Mouse (Mus musculus) liver, embryonic 14.5 days (tissue): ENCODE measurements at regions not wholly inside any gene's neighbourhood (a gene's known extent, or its start where the extent isn't known, plus 50 kb on each side); places are given as distances from the start of the nearest gene placed in this dataset.

Experiments used
- ATAC-seq: fragments of 200-750 bp; cut with Nextera tagmentation; 2 replicates; pipeline ENCODE4 v1.8.0; 2017; ENCODE audit warnings: moderate number of reproducible peaks, mild to moderate bottlenecking, moderate library complexity; ENCODE audit not compliant: insufficient read depth
- DNase-seq, 3 experiments: peaks; one replicate each; pipeline ENCODE4 v3.0.0-alpha.2; 2012 to 2013; ENCODE audit warnings: low read depth in 3 of 3, low spot score in 3 of 3
- H3K27ac ChIP-seq: fragments of 300-500 bp; sonication (generic); 2 replicates; pipeline ENCODE4 v1.5.1; 2014; ENCODE audit warnings: moderate library complexity, mild to moderate bottlenecking, control low read depth, inconsistent platforms
- H3K27me3 ChIP-seq: fragments of 300-500 bp; sonication (generic); 2 replicates; pipeline ENCODE4 v1.6.1; 2014; ENCODE audit warnings: mild to moderate bottlenecking, low read length, moderate library complexity; ENCODE audit not compliant: control insufficient read depth, insufficient read depth
- H3K36me3 ChIP-seq: fragments of 300-500 bp; sonication (generic); replicated peaks from 2 replicates; pipeline ENCODE4 v1.6.1; 2014; ENCODE audit warnings: low read depth; ENCODE audit not compliant: control insufficient read depth, insufficient read depth
- H3K4me1 ChIP-seq, 2 experiments: fragments of 200-500 bp in 1 of 2; fragments of 300-500 bp in 1 of 2; sonication (generic) in 1 of 2; replicated peaks; 2 replicates each; pipeline ENCODE4 v1.6.1; 2012 to 2014; ENCODE audit warnings: antibody characterized with exemption in 1 of 2, inconsistent platforms in 1 of 2, low read length in 1 of 2; ENCODE audit not compliant: control insufficient read depth in 2 of 2, insufficient read depth in 2 of 2
- H3K4me2 ChIP-seq: fragments of 300-500 bp; sonication (generic); 2 replicates; pipeline ENCODE4 v1.6.1; 2014; ENCODE audit warnings: low read depth, mild to moderate bottlenecking, control low read depth, moderate library complexity
- H3K4me3 ChIP-seq, 2 experiments: fragments of 200-500 bp in 1 of 2; fragments of 300-500 bp in 1 of 2; sonication (generic) in 1 of 2; 2 replicates each; pipeline ENCODE4 v1.5.1; 2012 to 2014; ENCODE audit warnings: low read depth in 2 of 2, low read length in 2 of 2, mild to moderate bottlenecking in 2 of 2, control low read depth in 1 of 2, inconsistent platforms in 1 of 2, moderate library complexity in 1 of 2; ENCODE audit not compliant: insufficient read depth in 1 of 2
- H3K9ac ChIP-seq: fragments of 300-500 bp; sonication (generic); replicated peaks from 2 replicates; pipeline ENCODE4 v1.6.1; 2014; ENCODE audit warnings: mild to moderate bottlenecking, control low read depth, moderate library complexity
- H3K9me3 ChIP-seq: fragments of 300-500 bp; sonication (generic); 2 replicates; pipeline ENCODE4 v1.6.1; 2016; ENCODE audit warnings: low read length, mixed read lengths; ENCODE audit not compliant: control insufficient read depth
- CTCF ChIP-seq: IDR thresholded peaks from 2 replicates; pipeline ENCODE4 v1.5.1; 2016; ENCODE audit warnings: antibody characterized with exemption, low read depth, control low read depth
- EP300 ChIP-seq: IDR thresholded peaks from 2 replicates; pipeline ENCODE4 v1.6.1; 2016; ENCODE audit warnings: antibody characterized with exemption, low read depth
- WGBS: fragments of 180-500 bp; shearing (Covaris S2); extraction: QIAGEN DNeasy Blood & Tissue Kit; methylation state at CpG from one replicate; pipeline ENCODE4 v1.1.7; 2014; ENCODE audit not compliant: insufficient replicate concordance; 5-methylcytosine and 5-hydroxymethylcytosine counted together

DNA sequence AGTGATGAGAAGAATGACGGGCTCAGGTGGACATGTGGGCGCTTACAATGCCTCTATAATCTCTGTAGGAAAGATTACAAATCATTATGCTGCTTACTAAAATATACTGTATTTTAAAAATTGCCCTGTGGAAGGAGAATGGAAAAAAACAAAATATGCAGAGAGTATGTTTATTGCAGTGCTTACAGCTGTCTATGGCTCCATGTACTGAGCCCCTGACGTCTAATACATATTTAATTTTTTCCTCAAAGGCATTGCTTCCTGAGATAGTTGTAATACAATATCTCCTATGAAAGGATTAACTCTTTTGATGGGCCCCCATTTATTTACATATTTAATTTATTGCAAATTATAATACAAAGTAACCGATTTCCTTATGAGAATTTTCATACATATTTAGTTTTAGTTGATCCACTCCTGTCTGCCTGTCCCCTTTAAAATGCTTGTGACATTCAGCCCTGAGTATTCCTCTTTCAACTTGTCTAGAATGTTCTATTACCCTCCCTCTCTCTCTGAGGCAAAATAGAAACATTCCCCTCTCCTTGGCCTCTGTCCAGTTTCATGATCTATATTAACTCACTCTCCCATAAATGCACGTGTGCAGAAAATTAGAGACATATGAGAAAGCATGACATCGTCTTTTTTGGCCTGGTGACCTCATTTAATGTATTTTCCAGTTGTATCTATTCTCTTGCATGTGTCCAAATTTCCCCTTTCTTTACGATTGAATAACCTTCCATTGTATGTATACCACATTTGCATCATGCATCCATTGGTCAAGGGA lies 273.1 kb upstream of the Mmadhc start:
- TF ChIP-seq EP300 (no peak), CTCF (no peak)
- Histone ChIP-seq H3K4me2 (no peak overlapping the region), H3K27me3 (no peaks in the 10 kb centered on the region), H3K36me3 (no peaks in the 10 kb centered on the region), H3K9me3 (no peaks in the 10 kb centered on the region), H3K27ac (no peak overlapping the region), H3K4me3 (no peak overlapping the region), H3K9ac (no peak overlapping the region), H3K4me1 (no peaks in the 10 kb centered on the region)
- ATAC-seq (no peak), DNase-seq (no peak)
- 60% methylated on average over 7 of the region's 7 CpGs for WGBS

DNA sequence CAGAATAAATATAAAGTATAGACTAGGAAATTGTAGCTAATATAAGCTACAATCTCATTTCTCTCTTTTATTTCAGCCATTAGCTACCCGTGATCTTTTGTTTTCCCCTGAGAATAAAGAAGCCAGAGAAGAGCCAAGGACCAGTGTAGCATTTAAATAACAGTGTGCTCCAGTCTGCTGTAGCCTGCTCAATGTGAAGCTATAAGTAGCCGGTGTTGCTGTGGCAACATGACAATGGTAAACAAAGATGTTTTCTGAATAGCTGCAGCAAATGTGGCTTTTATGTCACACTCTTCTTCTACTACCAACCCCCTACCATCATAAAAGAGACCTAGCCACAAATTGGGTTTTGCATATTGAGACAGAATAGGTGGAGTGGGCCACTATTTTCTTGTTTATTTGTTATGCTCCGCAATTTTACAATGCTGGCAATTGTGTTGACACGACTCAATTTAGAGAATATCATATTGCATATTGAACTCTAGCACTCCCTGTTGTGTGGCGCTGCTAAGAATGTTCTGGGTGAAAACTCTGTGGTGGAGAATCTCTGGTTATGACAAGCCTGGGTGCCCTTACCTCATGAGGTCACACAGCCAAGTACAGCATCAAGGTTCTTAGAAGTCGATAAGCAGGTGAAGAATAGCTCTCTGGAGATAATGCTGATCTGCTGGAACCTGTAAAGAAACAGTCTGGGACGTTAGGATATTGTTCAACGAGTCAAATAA lies 272.3 kb upstream of the Mmadhc start:
- WGBS, result 59% methylated on average over 8 of the region's 8 CpGs
- ATAC-seq (no peak), DNase-seq (no peak)
- Histone ChIP-seq H3K27ac (no peak overlapping the region), H3K4me2 (no peak overlapping the region), H3K9ac (no peak overlapping the region), H3K27me3 (no peaks in the 10 kb centered on the region), H3K36me3 (no peaks in the 10 kb centered on the region), H3K4me3 (no peak overlapping the region), H3K4me1 (no peaks in the 10 kb centered on the region), H3K9me3 (no peaks in the 10 kb centered on the region)
- TF ChIP-seq EP300 (no peak), CTCF (no peak)

DNA sequence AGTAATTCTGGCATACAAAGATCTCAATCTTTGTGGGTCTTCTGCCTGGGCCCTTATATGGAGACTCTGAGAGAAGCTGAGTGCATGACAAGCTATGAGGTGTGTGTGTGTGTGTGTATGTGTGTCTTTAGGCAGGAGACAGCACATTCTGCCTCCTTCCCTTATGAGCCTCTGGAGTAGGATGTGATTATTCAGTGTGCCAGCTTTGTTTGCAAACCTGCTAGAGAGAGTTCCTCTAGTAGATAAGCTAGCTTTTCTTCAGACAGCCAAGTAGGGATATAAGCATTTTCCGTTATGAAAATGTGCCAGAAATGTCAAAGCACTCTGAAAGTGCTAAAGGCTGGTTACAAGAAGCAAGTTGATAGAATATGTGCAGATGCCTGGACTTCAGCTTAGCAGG lies 270.9 kb upstream of the Mmadhc start:
- ATAC-seq, result no peak
- Histone ChIP-seq H3K36me3 (no peaks in the 10 kb centered on the region), H3K9me3 (no peaks in the 10 kb centered on the region), H3K27ac (no peak overlapping the region), H3K4me1 (no peaks in the 10 kb centered on the region), H3K4me2 (no peak overlapping the region), H3K9ac (no peak overlapping the region), H3K4me3 (no peak overlapping the region), H3K27me3 (no peaks in the 10 kb centered on the region)
- 59% methylated on average over 1 of the region's 1 CpGs for WGBS
- TF ChIP-seq CTCF (no peak), EP300 (no peak)
- DNase-seq, result no peak

DNA sequence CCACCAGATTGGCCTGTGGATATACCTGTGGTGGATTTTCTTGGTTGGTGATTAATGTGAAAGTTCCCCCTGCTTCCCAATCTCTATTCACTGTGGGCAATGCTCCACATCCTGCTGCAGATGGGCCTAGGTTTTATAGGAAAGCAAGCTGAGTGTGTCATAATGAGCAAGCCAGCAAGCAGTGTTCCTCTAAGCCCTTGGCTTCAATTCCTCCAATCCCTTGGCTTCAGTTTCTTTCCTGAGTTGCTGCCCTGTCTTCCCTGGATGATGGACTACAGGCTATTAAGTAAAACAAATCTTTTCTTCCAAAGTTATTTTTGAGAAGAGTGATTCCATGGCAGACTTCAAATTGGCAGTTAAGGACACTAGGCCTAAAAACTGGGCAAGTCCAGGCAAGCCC lies 257.4 kb upstream of the Mmadhc start:
- Histone ChIP-seq H3K9ac (no peak overlapping the region), H3K27me3 (no peaks in the 10 kb centered on the region), H3K36me3 (no peaks in the 10 kb centered on the region), H3K27ac (no peak overlapping the region), H3K4me1 (no peaks in the 10 kb centered on the region), H3K4me2 (no peak overlapping the region), H3K9me3 (no peaks in the 10 kb centered on the region), H3K4me3 (no peak overlapping the region)
- DNase-seq, result no peak
- no peak for TF ChIP-seq CTCF
- no peak for TF ChIP-seq EP300
- ATAC-seq, result no peak

DNA sequence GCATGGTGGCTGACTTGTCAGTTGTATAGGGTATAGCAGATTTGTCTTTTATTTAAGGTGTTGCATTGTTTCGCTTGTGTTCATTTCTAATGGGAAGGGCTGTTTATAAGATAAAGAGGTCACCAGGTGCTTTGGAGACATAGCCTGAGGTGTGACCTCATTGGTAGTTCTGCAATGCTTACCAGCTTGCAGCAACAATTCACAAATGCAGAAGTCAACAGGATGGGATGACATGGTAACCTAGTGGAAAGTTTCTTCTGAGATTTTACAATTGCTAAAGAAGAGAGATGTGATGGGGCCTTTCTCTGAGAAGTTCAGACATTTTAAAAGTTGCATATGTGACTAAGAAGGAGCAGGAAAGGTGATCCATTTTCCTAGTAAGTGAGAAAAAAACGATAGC lies 255.8 kb upstream of the Mmadhc start:
- DNase-seq (no peak), ATAC-seq (no peak)
- Histone ChIP-seq H3K4me2 (no peak overlapping the region), H3K9ac (no peak overlapping the region), H3K36me3 (no peaks in the 10 kb centered on the region), H3K4me1 (no peaks in the 10 kb centered on the region), H3K27ac (no peak overlapping the region), H3K9me3 (no peaks in the 10 kb centered on the region), H3K4me3 (no peak overlapping the region), H3K27me3 (no peaks in the 10 kb centered on the region)
- TF ChIP-seq CTCF (no peak), EP300 (no peak)
- WGBS, result 59% methylated on average over 2 of the region's 2 CpGs
